Mouse (Mus musculus) liver, embryonic 11.5 days (tissue): ENCODE measurements around the gene Rc3h1. TPM values are rescaled to one million over a fixed set of nuclear protein-coding genes. Genes with fewer than 3 reads are reported as not detected.

Experiments used
- polyA plus RNA-seq: library from polyadenylated mRNA; unstranded; fragments of >200 nt; fragmentation: Nextera tagmentation; extraction: Ambion mirVana; gene quantifications from 2 replicates; pipeline ENCODE4 v1.2.1, GENCODE M21; 2014

Gene Rc3h1
- polyA plus RNA-seq, 1 experiment from 2014 or later = 5.6 TPM

Other genes starting within 250 kb of the Rc3h1 start
- gene Rabgap1l, start 113.2 kb upstream of the Rc3h1 start, polyA plus RNA-seq = 63.5 and 69.3 TPM in 2 replicates
- 209 and 215 TPM in 2 replicates for gene Serpinc1, start 72.2 kb downstream of the Rc3h1 start, polyA plus RNA-seq
- gene Zbtb37, start 128.4 kb downstream of the Rc3h1 start, polyA plus RNA-seq = 3.4 and 4.8 TPM in 2 replicates
- 68.3 and 84.3 TPM in 2 replicates for gene Dars2, start 164.2 kb downstream of the Rc3h1 start, polyA plus RNA-seq
- gene Cenpl, start 164.3 kb downstream of the Rc3h1 start, polyA plus RNA-seq = 34.7 and 39.0 TPM in 2 replicates
- gene Klhl20, start 225.1 kb downstream of the Rc3h1 start, polyA plus RNA-seq = 14.6 and 16.0 TPM in 2 replicates
- gene Ankrd45, start 236.3 kb downstream of the Rc3h1 start, polyA plus RNA-seq = 0.53 and 0.74 TPM in 2 replicates